Mouse (Mus musculus) olfactory bulb, adult 2 months (tissue): ENCODE measurements around the gene Lamtor1.

Source experiments
- CTCF ChIP-seq: fragments of 200-500 bp; IDR thresholded peaks from 2 replicates; pipeline ENCODE4 v1.5.1; 2012; ENCODE audit warnings: low read depth, mild to moderate bottlenecking, low read length, moderate library complexity; ENCODE audit not compliant: insufficient read depth
- POLR2A ChIP-seq: fragments of 200-500 bp; IDR thresholded peaks from 2 replicates; pipeline ENCODE4 v1.6.1; 2012; ENCODE audit warnings: mild to moderate bottlenecking, low read depth, low read length, moderate library complexity; ENCODE audit not compliant: insufficient read depth

- TF ChIP-seq CTCF (no peak), POLR2A (no peak)
These were observed 59.9 kb downstream of the Lamtor1 start for GRCm38 (mm10) chr7:101965606-101966005.
